Mouse (Mus musculus) MEL (cell line): Measurements from ENCODE around the gene Fgfr2.

Source experiments
- CTCF ChIP-seq, 3 experiments: IDR thresholded peaks in 2 of 3; conservative IDR thresholded peaks in 1 of 3; 2 replicates each; pipeline ENCODE4 v1.5.1; 2011 to 2012; ENCODE audit warnings: low read length in 3 of 3, low read depth in 2 of 3, mild to moderate bottlenecking in 2 of 3, improper control_type of control experiment in 1 of 3, inconsistent platforms in 1 of 3, mixed read lengths in 1 of 3, moderate library complexity in 1 of 3; ENCODE audit not compliant: control insufficient read depth in 1 of 3, insufficient read depth in 1 of 3, poor library complexity in 1 of 3, severe bottlenecking in 1 of 3
- UBTF ChIP-seq: IDR thresholded peaks from 2 replicates; pipeline ENCODE4 v1.6.1; 2012; ENCODE audit warnings: low read depth, mild to moderate bottlenecking, inconsistent platforms, low read length, improper control_type of control experiment, moderate library complexity, borderline replicate concordance; ENCODE audit not compliant: insufficient read depth

DNA sequence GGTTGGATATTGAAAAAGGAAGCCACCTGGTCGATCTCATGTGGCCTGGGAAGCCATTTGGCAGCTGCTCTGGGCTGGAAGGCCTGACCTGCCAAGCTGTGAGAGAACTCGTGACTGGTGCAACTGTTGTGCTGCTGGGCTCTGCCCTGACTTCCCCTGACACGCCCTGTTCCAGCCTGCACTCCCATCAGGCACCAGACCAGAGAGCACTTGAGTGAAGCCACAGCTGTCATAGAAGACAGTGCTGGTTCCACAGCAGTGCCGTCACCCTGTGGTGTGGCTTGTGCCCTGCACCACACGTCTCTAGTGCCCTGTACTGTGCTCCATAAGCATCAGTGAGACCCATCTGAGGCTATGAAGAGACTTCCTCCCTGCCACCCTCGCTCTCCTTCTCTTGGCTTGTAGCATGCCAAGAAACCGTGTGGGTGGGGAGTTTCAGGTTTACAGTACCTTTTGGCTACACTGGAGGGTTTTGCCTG is 450.6 kb downstream of the Fgfr2 start:
- TF ChIP-seq UBTF (no peak), CTCF (IDR thresholded peaks at IDR 0.05 in 2 of 3, conservative IDR thresholded peaks at IDR 0.05 in 1 of 3; ENCODE audit: control insufficient read depth in 1 of 3, insufficient read depth in 1 of 3, low read depth in 2 of 3, low read length in 3 of 3, poor library complexity in 1 of 3, severe bottlenecking in 1 of 3) (no peak)
